Mouse (Mus musculus): ENCODE results near the gene Creld2.

- TF ChIP-seq EP300 (IDR thresholded peaks at IDR 0.05; ENCODE audit: low read depth) (no peak), CTCF (IDR thresholded peaks at IDR 0.05; ENCODE audit: low read depth) (peak; percentile 52)
Measured at GRCm38 (mm10) chr15:88814411-88815047, 4.9 kb upstream of the Creld2 start.
